Mouse (Mus musculus) cortical plate, adult 2 months (tissue): ENCODE measurements around the gene Emg1. TPM values are rescaled to one million over a fixed set of nuclear protein-coding genes. Genes with fewer than 3 reads are reported as not detected.

Experiments
- H3K27ac ChIP-seq: fragments of 200-500 bp; 2 replicates; pipeline ENCODE4 v1.5.1; 2012; ENCODE audit warnings: low read length, control low read depth, inconsistent platforms; ENCODE audit not compliant: insufficient read depth
- H3K4me1 ChIP-seq: fragments of 200-500 bp; 2 replicates; pipeline ENCODE4 v1.6.1; 2011; ENCODE audit warnings: low read length; ENCODE audit not compliant: control insufficient read depth, insufficient read depth
- H3K4me3 ChIP-seq: fragments of 200-500 bp; 2 replicates; pipeline ENCODE4 v1.5.1; 2011; ENCODE audit warnings: mild to moderate bottlenecking, low read length, control low read depth; ENCODE audit not compliant: insufficient read depth
- CTCF ChIP-seq: fragments of 200-500 bp; IDR thresholded peaks from 2 replicates; pipeline ENCODE4 v1.5.1; 2011; ENCODE audit warnings: mild to moderate bottlenecking, control low read depth, low read length; ENCODE audit not compliant: insufficient read depth; ENCODE audit errors: extremely low read depth
- POLR2A ChIP-seq: fragments of 200-500 bp; IDR thresholded peaks from 2 replicates; pipeline ENCODE4 v1.6.1; 2011; ENCODE audit warnings: mild to moderate bottlenecking, low read length, control low read depth; ENCODE audit not compliant: insufficient read depth; ENCODE audit errors: extremely low read depth
- polyA plus RNA-seq: library from polyadenylated mRNA; depleted of rRNA; stranded (reverse); fragments of >200 nt; gene quantifications from 2 replicates; pipeline ENCODE4 v1.2.3, GENCODE M21; 2012; rRNA removed

Emg1 gene
- 57.3 and 58.3 TPM in 2 replicates for polyA plus RNA-seq

DNA sequence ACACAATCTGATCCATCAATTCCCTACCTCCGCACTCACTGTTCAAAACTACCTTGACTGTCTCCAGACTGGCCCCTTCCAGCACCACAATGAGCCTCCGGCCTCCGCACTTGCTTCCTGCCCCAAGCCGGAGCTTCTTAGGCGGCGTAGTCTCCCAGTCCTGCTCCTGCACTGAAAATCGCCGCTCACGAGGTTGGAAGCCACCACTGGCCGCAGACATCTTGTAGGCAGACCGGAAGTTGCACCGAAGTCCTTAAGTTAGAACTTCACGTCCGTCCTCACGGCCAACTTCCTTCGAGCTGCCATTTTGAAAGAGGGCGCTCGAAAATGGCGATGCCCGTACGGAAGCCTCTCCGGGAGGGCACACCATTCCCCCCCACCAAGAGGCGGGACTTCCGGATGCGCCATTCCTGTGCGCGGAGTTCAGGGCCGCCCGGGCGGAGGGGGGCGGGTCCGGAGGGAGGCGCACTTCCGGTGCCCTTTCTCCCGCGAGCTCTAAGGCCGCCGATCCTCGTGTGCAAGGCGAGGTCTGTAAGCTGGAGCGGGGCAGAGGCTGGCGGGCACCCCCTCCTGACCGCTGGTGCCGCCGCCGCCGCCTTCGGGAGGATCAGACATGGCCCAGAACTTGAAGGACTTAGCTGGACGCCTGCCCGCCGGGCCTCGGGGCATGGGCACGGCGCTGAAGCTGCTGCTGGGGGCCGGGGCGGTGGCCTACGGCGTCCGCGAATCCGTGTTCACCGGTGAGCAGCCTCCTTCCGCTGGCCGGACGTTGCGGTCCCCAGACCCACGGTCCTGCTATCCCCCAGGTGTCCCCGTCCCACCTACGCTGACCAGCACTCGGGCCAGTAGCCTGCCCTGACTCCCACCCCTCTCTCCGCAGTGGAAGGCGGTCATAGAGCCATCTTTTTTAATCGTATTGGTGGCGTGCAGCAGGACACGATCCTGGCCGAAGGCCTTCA, at the start of gene Emg1, which contains the start of gene Phb2:
Gene Emg1, minus strand, starts transcription at position 355 of the 959 bp plus-strand sequence.
Gene Phb2, plus strand, starts transcription at position 513 of the 959 bp plus-strand sequence.
- Histone ChIP-seq H3K27ac (0 out of 2 replicates have a peak within 1 kb of the TSS, but pooled peaks have one; percentile 28), H3K4me1 (peaks cover 4% of the 10 kb centered on the region; the same call in 1 of the 2 replicates), H3K4me3 (peak within 1 kb of the TSS; percentile 68)
- TF ChIP-seq CTCF (no peak), POLR2A (peak; percentile 53)

GRCm38 (mm10) chr6:124759259-124759658, 47.3 kb upstream of the Emg1 start:
- H3K27ac ChIP-seq, result peak overlapping the region; percentile 20; the same call in 1 of the 2 replicates
- H3K4me3 ChIP-seq, result no peak overlapping the region
- peaks cover 4% of the 10 kb centered on the region for H3K4me1 ChIP-seq
- peak; percentile 68; the same call in 1 of the 2 replicates for TF ChIP-seq POLR2A
- TF ChIP-seq CTCF, result peak; percentile 90

- H3K4me1 ChIP-seq, result peaks cover 4% of the 10 kb centered on the region
- TF ChIP-seq CTCF (no peak), POLR2A (no peak)
- H3K4me3 ChIP-seq, result no peak overlapping the region
- H3K27ac ChIP-seq, result peak overlapping the region; percentile 20
These were observed 46.9 kb upstream of the Emg1 start for GRCm38 (mm10) chr6:124758849-124759232.

- peak overlapping the region; percentile 76 for H3K27ac ChIP-seq
- H3K4me3 ChIP-seq, result peak overlapping the region; percentile 85; the same call in 1 of the 2 replicates
- peak; percentile 24; the same call in 1 of the 2 replicates for TF ChIP-seq POLR2A
- TF ChIP-seq CTCF, result no peak
- H3K4me1 ChIP-seq, result peaks cover 6% of the 10 kb centered on the region
These were observed 46.2 kb upstream of the Emg1 start for GRCm38 (mm10) chr6:124757909-124758848.

GRCm38 (mm10) chr6:124757351-124757880, 45.4 kb upstream of the Emg1 start:
- no peak for TF ChIP-seq POLR2A
- TF ChIP-seq CTCF, result no peak
- peaks cover 6% of the 10 kb centered on the region for H3K4me1 ChIP-seq

DNA sequence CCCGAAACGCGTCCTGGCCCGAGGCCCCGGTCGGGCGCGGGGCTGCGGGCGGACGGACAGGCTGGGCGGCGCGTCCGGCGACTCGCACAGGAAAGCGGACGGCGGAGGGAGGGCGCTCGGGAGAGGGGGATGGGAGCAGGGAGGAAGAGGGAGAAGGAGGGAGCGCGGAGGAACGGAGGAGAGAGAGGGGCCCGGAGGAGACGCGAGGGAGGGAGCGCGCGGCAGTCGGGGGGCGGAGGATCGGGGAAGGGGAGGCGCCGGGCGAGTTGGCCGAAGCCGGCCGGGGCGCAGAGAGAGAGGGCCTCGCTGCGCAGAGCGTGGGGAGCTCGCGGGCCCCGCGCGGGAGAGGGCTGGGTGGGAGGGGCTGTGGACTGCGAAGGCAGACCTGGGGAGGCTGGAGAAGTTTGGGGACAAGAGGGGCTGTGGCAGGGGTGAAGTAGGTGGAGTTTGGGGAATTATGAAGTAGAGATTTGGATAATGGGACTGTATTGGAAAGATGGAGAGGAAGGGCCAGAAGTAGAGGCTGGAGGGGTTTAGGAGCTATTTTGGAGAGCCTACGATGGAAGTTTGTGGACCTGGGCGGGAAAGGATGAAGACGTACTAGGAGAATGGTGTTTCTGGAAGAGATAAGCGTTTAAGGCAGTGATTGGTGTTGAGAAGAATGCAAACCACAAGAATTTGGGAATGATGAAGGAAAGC, 44.8 kb upstream of the Emg1 start:
- peaks cover 6% of the 10 kb centered on the region for H3K4me1 ChIP-seq
- peak overlapping the region; percentile 85 for H3K4me3 ChIP-seq
- no peak for TF ChIP-seq CTCF
- 0 out of 2 replicates have a peak, but pooled peaks have one; percentile 16 for TF ChIP-seq POLR2A
- H3K27ac ChIP-seq, result peak overlapping the region; percentile 75

More at GRCm38 (mm10) chr6:124757351-124757880, 45.4 kb upstream of the Emg1 start:
- Histone ChIP-seq H3K27ac (peak overlapping the region; percentile 76), H3K4me3 (peak overlapping the region; percentile 85)

GRCm38 (mm10) chr6:124755831-124756595, 44.0 kb upstream of the Emg1 start, which contains the start of the genes Gm45234 and Atn1:
Gene Gm45234 (minus strand): TSS chr6:124756021.
Gene Atn1 (minus strand): TSS chr6:124756524.
- TF ChIP-seq POLR2A, result no peak
- TF ChIP-seq CTCF, result no peak
- H3K4me1 ChIP-seq, result peaks cover 6% of the 10 kb centered on the region

More at GRCm38 (mm10) chr6:124755831-124756595, 44.0 kb upstream of the Emg1 start, which contains the start of the genes Gm45234 and Atn1:
- Histone ChIP-seq H3K4me3 (peak within 1 kb of the TSS; percentile 85), H3K27ac (peak within 1 kb of the TSS; percentile 75)
